Mouse (Mus musculus) heart, postnatal 0 days (tissue): ENCODE results near the gene Zdhhc17. TPM values are rescaled to one million over a fixed set of nuclear protein-coding genes. Genes with fewer than 3 reads are reported as not detected.

ENCODE experiments used
- ATAC-seq: fragments of 200-750 bp; cut with Nextera tagmentation; 2 replicates; pipeline ENCODE4 v1.8.0; 2017; ENCODE audit warnings: low read depth, moderate number of reproducible peaks, moderate library complexity; ENCODE audit not compliant: insufficient read depth
- DNase-seq: peaks from one replicate; pipeline ENCODE4 v3.0.0-alpha.2; 2016; ENCODE audit warnings: low spot score
- H3K27ac ChIP-seq: fragments of 300-500 bp; sonication (generic); 2 replicates; pipeline ENCODE4 v1.5.1; 2014; ENCODE audit warnings: low read depth, mild to moderate bottlenecking
- H3K27me3 ChIP-seq: fragments of 300-500 bp; sonication (generic); 2 replicates; pipeline ENCODE4 v1.6.1; 2014; ENCODE audit warnings: low read length, mixed read lengths; ENCODE audit not compliant: control insufficient read depth, insufficient read depth
- H3K36me3 ChIP-seq: fragments of 300-500 bp; sonication (generic); replicated peaks from 2 replicates; pipeline ENCODE4 v1.6.1; 2014; ENCODE audit warnings: low read length, mixed read lengths; ENCODE audit not compliant: control insufficient read depth, insufficient read depth
- H3K4me1 ChIP-seq: fragments of 300-500 bp; sonication (generic); 2 replicates; pipeline ENCODE4 v1.6.1; 2014; ENCODE audit warnings: antibody characterized with exemption; ENCODE audit not compliant: control insufficient read depth, insufficient read depth
- H3K4me2 ChIP-seq: fragments of 300-500 bp; sonication (generic); 2 replicates; pipeline ENCODE4 v1.6.1; 2014; ENCODE audit warnings: low read depth, mild to moderate bottlenecking, low read length, moderate library complexity
- H3K4me3 ChIP-seq: fragments of 300-500 bp; sonication (generic); 2 replicates; pipeline ENCODE4 v1.5.1; 2014; ENCODE audit warnings: low read depth, low read length
- H3K9ac ChIP-seq: fragments of 300-500 bp; sonication (generic); replicated peaks from 2 replicates; pipeline ENCODE4 v1.6.1; 2014; ENCODE audit warnings: low read depth, low read length, mixed read lengths
- H3K9me3 ChIP-seq: fragments of 300-500 bp; sonication (generic); replicated peaks from 2 replicates; pipeline ENCODE4 v1.6.1; 2016; ENCODE audit warnings: low read length; ENCODE audit not compliant: control insufficient read depth
- CTCF ChIP-seq: IDR thresholded peaks from 2 replicates; pipeline ENCODE4 v1.5.1; 2016; ENCODE audit warnings: antibody characterized with exemption, control low read depth, low read depth
- EP300 ChIP-seq: IDR thresholded peaks from 2 replicates; pipeline ENCODE4 v1.6.1; 2016; ENCODE audit warnings: antibody characterized with exemption, low read depth
- WGBS: fragments of 180-500 bp; shearing (Covaris S2); extraction: QIAGEN DNeasy Blood & Tissue Kit; methylation state at CpG from one replicate; pipeline ENCODE4 v1.1.7; 2014; 5-methylcytosine and 5-hydroxymethylcytosine counted together
- polyA plus RNA-seq: library from polyadenylated mRNA; unstranded; fragments of >200 nt; fragmentation: Nextera tagmentation; extraction: Ambion mirVana; gene quantifications from 2 replicates; pipeline ENCODE4 v1.2.1, GENCODE M21; 2015
- total RNA-seq: library from RNA; depleted of rRNA; stranded (reverse); fragments of >200 nt; gene quantifications from 2 replicates; pipeline ENCODE4 v1.2.3, GENCODE M21; 2014; ENCODE audit warnings: low replicate concordance

The Zdhhc17 gene
- total and polyA plus RNA-seq, 2 experiments from 2014 or later, result 14.9 to 35.5 TPM

GRCm38 (mm10) chr10:110942806-110943205, 67.1 kb downstream of the Zdhhc17 start:
- Histone ChIP-seq H3K4me3 (no peak overlapping the region), H3K4me1 (no peaks in the 10 kb centered on the region), H3K9ac (no peak overlapping the region), H3K27ac (no peak overlapping the region), H3K4me2 (no peak overlapping the region), H3K9me3 (no peaks in the 10 kb centered on the region), H3K36me3 (peaks cover 72% of the 10 kb centered on the region), H3K27me3 (no peaks in the 10 kb centered on the region)
- no peak for ATAC-seq
- no peak for DNase-seq
- 70% methylated on average over 9 of the region's 9 CpGs for WGBS
- TF ChIP-seq EP300, result no peak
- no peak for TF ChIP-seq CTCF

GRCm38 (mm10) chr10:110941968-110942367, 68.0 kb downstream of the Zdhhc17 start:
- ATAC-seq (no peak), DNase-seq (no peak)
- Histone ChIP-seq H3K9me3 (no peaks in the 10 kb centered on the region), H3K27me3 (no peaks in the 10 kb centered on the region), H3K36me3 (peaks cover 73% of the 10 kb centered on the region), H3K4me3 (no peak overlapping the region), H3K9ac (no peak overlapping the region), H3K4me2 (no peak overlapping the region), H3K27ac (no peak overlapping the region), H3K4me1 (no peaks in the 10 kb centered on the region)
- TF ChIP-seq EP300 (no peak), CTCF (no peak)
- WGBS, result 90% methylated on average over 11 of the region's 11 CpGs

GRCm38 (mm10) chr10:110940740-110941398, 69.1 kb downstream of the Zdhhc17 start:
- Histone ChIP-seq H3K36me3 (peaks cover 76% of the 10 kb centered on the region), H3K27ac (0 out of 2 replicates have a peak overlapping the region, but pooled peaks have one; percentile 25), H3K4me3 (no peak overlapping the region), H3K9ac (no peak overlapping the region), H3K4me1 (no peaks in the 10 kb centered on the region), H3K27me3 (no peaks in the 10 kb centered on the region), H3K9me3 (no peaks in the 10 kb centered on the region), H3K4me2 (no peak overlapping the region)
- WGBS, result 73% methylated on average over 13 of the region's 13 CpGs
- ATAC-seq (no peak), DNase-seq (no peak)
- TF ChIP-seq CTCF, result peak; percentile 31
- no peak for TF ChIP-seq EP300

GRCm38 (mm10) chr10:110939717-110940116, 70.2 kb downstream of the Zdhhc17 start:
- H3K36me3 ChIP-seq, result peaks cover 71% of the 10 kb centered on the region
- H3K4me1 ChIP-seq, result no peaks in the 10 kb centered on the region
- no peak overlapping the region for H3K4me2 ChIP-seq
- WGBS, result 64% methylated on average over 4 of the region's 4 CpGs
- TF ChIP-seq EP300, result no peak
- TF ChIP-seq CTCF, result no peak
- no peaks in the 10 kb centered on the region for H3K9me3 ChIP-seq
- no peak overlapping the region for H3K27ac ChIP-seq
- H3K9ac ChIP-seq, result no peak overlapping the region
- DNase-seq (no peak), ATAC-seq (no peak)
- H3K27me3 ChIP-seq, result no peaks in the 10 kb centered on the region
- no peak overlapping the region for H3K4me3 ChIP-seq

GRCm38 (mm10) chr10:110938841-110939549, 70.9 kb downstream of the Zdhhc17 start:
- Histone ChIP-seq H3K9ac (no peak overlapping the region), H3K4me2 (no peak overlapping the region), H3K4me3 (no peak overlapping the region), H3K36me3 (peaks cover 64% of the 10 kb centered on the region), H3K27ac (no peak overlapping the region), H3K27me3 (no peaks in the 10 kb centered on the region), H3K4me1 (no peaks in the 10 kb centered on the region), H3K9me3 (no peaks in the 10 kb centered on the region)
- ATAC-seq (no peak), DNase-seq (no peak)
- 75% methylated on average over 19 of the region's 19 CpGs for WGBS
- TF ChIP-seq EP300, result no peak
- TF ChIP-seq CTCF, result no peak
